ENCODE assay signal across 30 mouse cellular contexts in genomic region chr11:120319310-120319709, GRCm38 (mm10). TPM values are rescaled to one million over a fixed set of nuclear protein-coding genes. Genes with fewer than 3 reads are reported as not detected.
DNase-seq lines count a peak whose midpoint lies in the region; ATAC-seq and TF ChIP-seq lines count a peak whose summit lies in the region.
"Had no signal": no experiment of that assay in that cellular context is flagged by ENCODE, and none has a peak within 500 bp of the region (broad histone marks: within the 10 kb centered on the region; RNA-seq: fewer than 3 reads in every experiment).

No protein-coding gene starts in this region.

- no peak for TF ChIP-seq EP300 in liver, postnatal 0 days (IDR thresholded peaks at IDR 0.05; ENCODE audit: low read depth)

- no peaks in the 10 kb centered on the region for H3K27me3 ChIP-seq in liver, postnatal 0 days (ENCODE audit: insufficient read depth, low read length)
- no peaks in the 10 kb centered on the region for H3K27me3 ChIP-seq in liver, embryonic 12.5 days (replicated peaks)
- H3K27me3 ChIP-seq: embryonic facial prominence, embryonic 15.5 days had no signal

- no peak overlapping the region for H3K9ac ChIP-seq in liver, postnatal 0 days (replicated peaks)
- no peak overlapping the region for H3K9ac ChIP-seq in liver, embryonic 12.5 days
- H3K9ac ChIP-seq: embryonic facial prominence, embryonic 15.5 days had no signal

- no peak overlapping the region for H3K4me2 ChIP-seq in liver, postnatal 0 days (ENCODE audit: low read depth, low read length)
- no peak overlapping the region for H3K4me2 ChIP-seq in liver, embryonic 12.5 days
- H3K4me2 ChIP-seq: embryonic facial prominence, embryonic 15.5 days had no signal

- no peak overlapping the region for H3K4me3 ChIP-seq in liver, postnatal 0 days (ENCODE audit: low read depth, low read length)
- no peak overlapping the region for H3K4me3 ChIP-seq in liver, embryonic 12.5 days
- H3K4me3 ChIP-seq: embryonic facial prominence, embryonic 15.5 days had no signal

- H3K36me3 ChIP-seq in liver, postnatal 0 days (replicated peaks; ENCODE audit: insufficient read depth, low read length) = no peaks in the 10 kb centered on the region
- no peaks in the 10 kb centered on the region for H3K36me3 ChIP-seq in liver, embryonic 12.5 days
- H3K36me3 ChIP-seq: embryonic facial prominence, embryonic 15.5 days had no signal

- no peak for TF ChIP-seq CTCF in liver, postnatal 0 days (IDR thresholded peaks at IDR 0.05; ENCODE audit: low read depth)

- no peak overlapping the region for H3K27ac ChIP-seq in liver, postnatal 0 days (ENCODE audit: low read depth)
- no peak overlapping the region for H3K27ac ChIP-seq in liver, embryonic 12.5 days
- H3K27ac ChIP-seq: embryonic facial prominence, embryonic 15.5 days had no signal

- peak; percentile 82 for DNase-seq in heart, adult 11 months
- no peak for DNase-seq in heart, postnatal 10 days
- DNase-seq in liver, postnatal 0 days = peak; percentile 9
- peak; percentile 18 to 23 for DNase-seq in right cerebral cortex, postnatal 10 days (ENCODE audit: low spot score in 2 of 2)
- DNase-seq in right cerebral cortex, adult 2 months (ENCODE audit: low spot score in 2 of 2) = no peak
- no peak for DNase-seq in spleen, postnatal 14 days (ENCODE audit: low spot score in 2 of 2)
- DNase-seq: adrenal gland, postnatal 25 days; cerebellum, adult 11-12 months; cerebellum, postnatal 14 days; gastrocnemius, postnatal 25 days; kidney, adult 8-10 months; kidney, postnatal 10 days; layer of hippocampus, adult 9-11 months; lung, adult 2 months; lung, postnatal 14 days; retina, postnatal 1 day; spleen, adult 18-20 months; thymus, adult 2 months; thymus, postnatal 36 days had no signal

- ATAC-seq in liver, postnatal 0 days = no peak
- ATAC-seq in liver, embryonic 12.5 days = no peak
- ATAC-seq: CD4-positive, CD25-positive, alpha-beta regulatory T cell, adult 4 months; forebrain, embryonic 14.5 days; hindbrain, embryonic 16.5 days; intestine, embryonic 16.5 days had no signal

- H3K9me3 ChIP-seq in liver, postnatal 0 days (ENCODE audit: low read length) = no peaks in the 10 kb centered on the region
- no peaks in the 10 kb centered on the region for H3K9me3 ChIP-seq in liver, embryonic 12.5 days (replicated peaks)
- H3K9me3 ChIP-seq: embryonic facial prominence, embryonic 15.5 days had no signal

- peaks cover 17% of the 10 kb centered on the region for H3K4me1 ChIP-seq in liver, postnatal 0 days (ENCODE audit: insufficient read depth)
- peaks cover 27% of the 10 kb centered on the region for H3K4me1 ChIP-seq in liver, embryonic 12.5 days

- 84% methylated on average over 5 of the region's 5 CpGs for WGBS in liver, postnatal 0 days (ENCODE audit: insufficient replicate concordance)
- WGBS in liver, embryonic 12.5 days (ENCODE audit: insufficient replicate concordance) = 85% methylated on average over 5 of the region's 5 CpGs

- intact Hi-C loops in heart, postnatal 10 days (cut with DNase I) = no loop called here

RNA-seq across cellular contexts. Expression of gene Actg1, which starts 29.0 kb away (rescaled TPM):
- 100 to 1,000 TPM; 691 to 703 TPM for total RNA-seq in heart, postnatal 10 days (2021)
- 463 and 498 TPM in 2 replicates for polyA plus RNA-seq in liver, postnatal 0 days (2015; fragmentation: Nextera tagmentation; extraction: Ambion mirVana)
- 952 and 1,008 TPM in 2 replicates for polyA plus RNA-seq in liver, embryonic 12.5 days (2016; fragmentation: Nextera tagmentation; extraction: Ambion mirVana)

RNA-seq across cellular contexts. Expression of gene Fscn2, which starts 42.0 kb away (rescaled TPM):
- total RNA-seq in heart, postnatal 10 days (2021) = not detected
- not detected in 2 replicates for polyA plus RNA-seq in liver, postnatal 0 days (2015; fragmentation: Nextera tagmentation; extraction: Ambion mirVana)
- polyA plus RNA-seq in liver, embryonic 12.5 days (2016; fragmentation: Nextera tagmentation; extraction: Ambion mirVana) = 0.16 and 0.18 TPM in 2 replicates
- total RNA-seq: heart, adult 8-10 months; heart, postnatal 25 days; left cerebral cortex, adult 18-20 months; liver, adult 2 months had no signal
- polyA plus RNA-seq: large intestine, adult 2 months; liver, adult 2 months had no signal

RNA-seq across cellular contexts. Expression of gene Faap100, which starts 59.3 kb away (rescaled TPM):
- total RNA-seq in heart, postnatal 10 days (2021) = 10 to 100 TPM; 21.3 to 24.3 TPM
- 5.5 and 5.8 TPM in 2 replicates for polyA plus RNA-seq in liver, postnatal 0 days (2015; fragmentation: Nextera tagmentation; extraction: Ambion mirVana)
- polyA plus RNA-seq in liver, embryonic 12.5 days (2016; fragmentation: Nextera tagmentation; extraction: Ambion mirVana) = 12.8 and 13.1 TPM in 2 replicates

Comparison
In these comparisons a context has a peak if more than half of its experiments do, and no peak if none do; other contexts are left out.
1. DNase-seq: peak in heart, adult 11 months (single experiment), liver, postnatal 0 days (single experiment) and right cerebral cortex, postnatal 10 days (2 of 2); none in heart, postnatal 10 days (0 of 2), right cerebral cortex, adult 2 months (0 of 2) and spleen, postnatal 14 days (0 of 2).